Mouse (Mus musculus) cerebral cortex, adult 2 months (tissue): Measurements from ENCODE around the gene Alpk3.

Source experiments
- WGBS: fragments of 180-500 bp; shearing (Covaris S2); methylation state at CpG from one replicate; pipeline ENCODE4 v1.1.7; 2018; 5-methylcytosine and 5-hydroxymethylcytosine counted together

Gene Alpk3

GRCm38 (mm10) chr7:81132851-81133279, 75.5 kb downstream of the Alpk3 start:
- 35% methylated on average over 2 of the region's 2 CpGs for WGBS

GRCm38 (mm10) chr7:81133416-81133815, 76.0 kb downstream of the Alpk3 start:
- 84% methylated on average over 6 of the region's 6 CpGs for WGBS

- WGBS, result 79% methylated on average over 2 of the region's 2 CpGs
These were observed 76.5 kb downstream of the Alpk3 start for GRCm38 (mm10) chr7:81133941-81134340.

- WGBS, result 12% methylated on average over 9 of the region's 9 CpGs
These were observed 77.2 kb downstream of the Alpk3 start for GRCm38 (mm10) chr7:81134614-81135067.

GRCm38 (mm10) chr7:81137292-81137691, 79.9 kb downstream of the Alpk3 start:
- 91% methylated on average over 5 of the region's 5 CpGs for WGBS

- WGBS, result 90% methylated on average over 7 of the region's 7 CpGs
These were observed 81.7 kb downstream of the Alpk3 start for GRCm38 (mm10) chr7:81139100-81139499.

GRCm38 (mm10) chr7:81139671-81140404, 82.4 kb downstream of the Alpk3 start:
- 91% methylated on average over 5 of the region's 5 CpGs for WGBS

GRCm38 (mm10) chr7:81141541-81141940, 84.1 kb downstream of the Alpk3 start:
- WGBS, result 96% methylated on average over 1 of the region's 1 CpGs

- 75% methylated on average over 4 of the region's 4 CpGs for WGBS
These were observed 85.7 kb downstream of the Alpk3 start for GRCm38 (mm10) chr7:81143056-81143455.

GRCm38 (mm10) chr7:81149759-81150158, 92.4 kb downstream of the Alpk3 start:
- WGBS, result 89% methylated on average over 11 of the region's 11 CpGs

GRCm38 (mm10) chr7:81151216-81151615, 93.8 kb downstream of the Alpk3 start:
- 91% methylated on average over 8 of the region's 8 CpGs for WGBS

- 94% methylated on average over 10 of the region's 10 CpGs for WGBS
These were observed 94.9 kb downstream of the Alpk3 start for GRCm38 (mm10) chr7:81152306-81152705.

- WGBS, result 89% methylated on average over 7 of the region's 7 CpGs
These were observed 95.4 kb downstream of the Alpk3 start for GRCm38 (mm10) chr7:81152826-81153225.

- 85% methylated on average over 6 of the region's 6 CpGs for WGBS
These were observed 95.9 kb downstream of the Alpk3 start for GRCm38 (mm10) chr7:81153327-81153726.

- WGBS, result 7% methylated on average over 3 of the region's 3 CpGs
These were observed 97.6 kb downstream of the Alpk3 start for GRCm38 (mm10) chr7:81154960-81155359.
